In genomic region chr12:79296126-79296816, GRCm38 (mm10) we compare ENCODE assay signal across 8 mouse cellular contexts. TPM values are rescaled to one million over a fixed set of nuclear protein-coding genes. Genes with fewer than 3 reads are reported as not detected.
A peak's percentile ranks its signal among the peaks of the same experiment; 100 is the strongest.
DNase-seq lines count a peak whose midpoint lies in the region; ATAC-seq and TF ChIP-seq lines count a peak whose summit lies in the region.

TSS of gene Zfyve26 (minus strand) at chr12:79296304.

- ATAC-seq in embryonic facial prominence, embryonic 15.5 days (ENCODE audit: insufficient number of reproducible peaks, low FRiP score, low TSS enrichment, low read depth) = peak; percentile 97
- peak; percentile 96 for ATAC-seq in limb, embryonic 14.5 days (ENCODE audit: low FRiP score, low read depth)
- peak; percentile 97 for ATAC-seq in midbrain, postnatal 0 days (ENCODE audit: low FRiP score)

- TF ChIP-seq POLR2A in bone marrow, adult 2 months (IDR thresholded peaks at IDR 0.05; ENCODE audit: borderline replicate concordance, control insufficient read depth, low read depth, low read length) = peak; percentile 81; the same call in 1 of the 2 replicates
- peak; percentile 55; the same call in 1 of the 2 replicates for TF ChIP-seq POLR2A in limb, embryonic 14.5 days (IDR thresholded peaks at IDR 0.05; ENCODE audit: borderline replicate concordance, extremely low read depth, insufficient read depth, insufficient read length)

- no peaks in the 10 kb centered on the region for H3K27me3 ChIP-seq in embryonic facial prominence, embryonic 15.5 days
- H3K27me3 ChIP-seq in limb, embryonic 14.5 days (ENCODE audit: control insufficient read depth, insufficient read depth, low read length) = no peaks in the 10 kb centered on the region
- no peaks in the 10 kb centered on the region for H3K27me3 ChIP-seq in midbrain, postnatal 0 days (ENCODE audit: insufficient read depth, low read length)

- H3K4me2 ChIP-seq in embryonic facial prominence, embryonic 15.5 days (replicated peaks) = peak within 1 kb of the TSS; percentile 69
- peak within 1 kb of the TSS; percentile 81 for H3K4me2 ChIP-seq in limb, embryonic 14.5 days (replicated peaks; ENCODE audit: low read depth, low read length, severe bottlenecking)
- peak within 1 kb of the TSS; percentile 85 for H3K4me2 ChIP-seq in midbrain, postnatal 0 days (ENCODE audit: low read depth, low read length, poor library complexity, severe bottlenecking)

- H3K9me3 ChIP-seq in embryonic facial prominence, embryonic 15.5 days (replicated peaks) = no peaks in the 10 kb centered on the region
- H3K9me3 ChIP-seq in limb, embryonic 14.5 days (ENCODE audit: control insufficient read depth, low read length) = no peaks in the 10 kb centered on the region
- no peaks in the 10 kb centered on the region for H3K9me3 ChIP-seq in midbrain, postnatal 0 days (ENCODE audit: low read length)

- peak within 1 kb of the TSS; percentile 51 for H3K9ac ChIP-seq in embryonic facial prominence, embryonic 15.5 days
- H3K9ac ChIP-seq in limb, embryonic 14.5 days (ENCODE audit: low read depth, low read length, severe bottlenecking) = peak within 1 kb of the TSS; percentile 62
- peak within 1 kb of the TSS; percentile 52 for H3K9ac ChIP-seq in midbrain, postnatal 0 days (replicated peaks; ENCODE audit: low read length, poor library complexity, severe bottlenecking)

- H3K4me3 ChIP-seq in bone marrow, adult 2 months (replicated peaks; ENCODE audit: control insufficient read depth, low read depth, low read length) = peak within 1 kb of the TSS; percentile 100
- H3K4me3 ChIP-seq in embryonic facial prominence, embryonic 15.5 days (replicated peaks) = peak within 1 kb of the TSS; percentile 58
- H3K4me3 ChIP-seq in limb, embryonic 14.5 days (replicated peaks; ENCODE audit: low read length) = peak within 1 kb of the TSS; percentile 64
- H3K4me3 ChIP-seq in midbrain, postnatal 0 days (ENCODE audit: low read depth, low read length) = peak within 1 kb of the TSS; percentile 51

- H3K4me1 ChIP-seq in bone marrow, adult 2 months (ENCODE audit: control insufficient read depth, insufficient read depth, low read length) = peaks cover 2% of the 10 kb centered on the region; the same call in 1 of the 2 replicates
- H3K4me1 ChIP-seq in embryonic facial prominence, embryonic 15.5 days = peaks cover 19% of the 10 kb centered on the region
- H3K4me1 ChIP-seq in limb, embryonic 14.5 days (ENCODE audit: control insufficient read depth, insufficient read depth, low read length) = peaks cover 6% of the 10 kb centered on the region; the same call in 1 of the 2 replicates
- H3K4me1 ChIP-seq in midbrain, postnatal 0 days (ENCODE audit: insufficient read depth, low read length) = no peaks in the 10 kb centered on the region

- H3K36me3 ChIP-seq in embryonic facial prominence, embryonic 15.5 days = 0 out of 2 replicates have a peak, but pooled peaks cover 5% of the 10 kb centered on the region
- peaks cover 3% of the 10 kb centered on the region for H3K36me3 ChIP-seq in limb, embryonic 14.5 days (ENCODE audit: control insufficient read depth, insufficient read depth, low read length)
- H3K36me3 ChIP-seq in midbrain, postnatal 0 days (ENCODE audit: insufficient read depth, low read length) = peaks cover 4% of the 10 kb centered on the region; the same call in 1 of the 2 replicates

- no peak for TF ChIP-seq CTCF in bone marrow, adult 2 months (IDR thresholded peaks at IDR 0.05; ENCODE audit: control insufficient read depth, insufficient read depth, low read length)
- TF ChIP-seq CTCF in midbrain, postnatal 0 days (IDR thresholded peaks at IDR 0.05) = peak; percentile 65

- peak; percentile 99 for DNase-seq in 416B (ENCODE audit: low read depth)
- peak; percentile 97 for DNase-seq in heart, adult 8-10 months (ENCODE audit: low spot score)
- peak; percentile 98 for DNase-seq in kidney, adult 9 months
- peak; percentile 98 for DNase-seq in limb, embryonic 14.5 days (ENCODE audit: low spot score)
- peak; percentile 98 for DNase-seq in midbrain, postnatal 0 days (ENCODE audit: low spot score)
- DNase-seq in spleen, postnatal 14 days (ENCODE audit: low spot score in 2 of 2) = peak; percentile 73 to 82

- WGBS in bone marrow, adult 2 months = under 1% methylated on average over 29 of the region's 29 CpGs
- WGBS in embryonic facial prominence, embryonic 15.5 days = under 1% methylated on average over 29 of the region's 29 CpGs
- WGBS in limb, embryonic 14.5 days = under 1% methylated on average over 29 of the region's 29 CpGs
- under 1% methylated on average over 29 of the region's 29 CpGs for WGBS in midbrain, postnatal 0 days

- peak within 1 kb of the TSS; percentile 84 for H3K27ac ChIP-seq in bone marrow, adult 2 months (ENCODE audit: control insufficient read depth, insufficient read depth, low read depth, low read length, poor library complexity)
- peak within 1 kb of the TSS; percentile 82 for H3K27ac ChIP-seq in embryonic facial prominence, embryonic 15.5 days (replicated peaks)
- H3K27ac ChIP-seq in limb, embryonic 14.5 days (replicated peaks; ENCODE audit: low read depth, low read length) = peak within 1 kb of the TSS; percentile 38; the same call in 1 of the 2 replicates
- H3K27ac ChIP-seq in midbrain, postnatal 0 days (ENCODE audit: low read depth, low read length) = peak within 1 kb of the TSS; percentile 48; the same call in 1 of the 2 replicates

RNA-seq across cellular contexts. Expression of gene Zfyve26, which starts in this region (rescaled TPM):
- 15.1 and 33.5 TPM in 2 replicates for polyA plus RNA-seq in bone marrow, adult 2 months (2011; ENCODE audit: insufficient read depth, insufficient read length, low replicate concordance, missing spikeins)
- polyA plus RNA-seq in embryonic facial prominence, embryonic 15.5 days (2015; fragmentation: Nextera tagmentation; extraction: Ambion mirVana) = 11.6 and 14.7 TPM in 2 replicates
- total RNA-seq in heart, adult 8-10 months (2022) = 10 to 100 TPM; 13.2 to 17.8 (median 16.8) TPM
- polyA plus RNA-seq in limb, embryonic 14.5 days (2012; rRNA removed) = 29.7 and 32.2 TPM in 2 replicates
- 16.8 and 20.3 TPM in 2 replicates for polyA plus RNA-seq in limb, embryonic 14.5 days (2014; fragmentation: Nextera tagmentation; extraction: Ambion mirVana)
- total RNA-seq in midbrain, postnatal 0 days (2014; rRNA removed) = 10.3 and 25.6 TPM in 2 replicates
- 4.3 and 6.2 TPM in 2 replicates for polyA plus RNA-seq in midbrain, postnatal 0 days (2015; fragmentation: Nextera tagmentation; extraction: Ambion mirVana)

Comparison
In these comparisons a context has a peak if more than half of its experiments do, and no peak if none do; other contexts are left out.
1. Peak in every context shown above with its lines: DNase-seq, ATAC-seq, H3K4me3 ChIP-seq and H3K27ac ChIP-seq.